Mouse (Mus musculus) small intestine, adult 2 months (tissue): Measurements from ENCODE around the gene Tst.

Experiments
- CTCF ChIP-seq: fragments of 200-500 bp; IDR thresholded peaks from 2 replicates; pipeline ENCODE4 v1.5.1; 2012; ENCODE audit warnings: low read depth, mild to moderate bottlenecking, control low read depth, inconsistent platforms, low read length, moderate library complexity, mixed read lengths; ENCODE audit not compliant: insufficient replicate concordance, insufficient read length; ENCODE audit errors: extremely low read depth
- POLR2A ChIP-seq: fragments of 200-500 bp; IDR thresholded peaks from 2 replicates; pipeline ENCODE4 v1.6.1; 2012; ENCODE audit warnings: low read depth, mild to moderate bottlenecking, control low read depth, inconsistent platforms, low read length, moderate library complexity

DNA sequence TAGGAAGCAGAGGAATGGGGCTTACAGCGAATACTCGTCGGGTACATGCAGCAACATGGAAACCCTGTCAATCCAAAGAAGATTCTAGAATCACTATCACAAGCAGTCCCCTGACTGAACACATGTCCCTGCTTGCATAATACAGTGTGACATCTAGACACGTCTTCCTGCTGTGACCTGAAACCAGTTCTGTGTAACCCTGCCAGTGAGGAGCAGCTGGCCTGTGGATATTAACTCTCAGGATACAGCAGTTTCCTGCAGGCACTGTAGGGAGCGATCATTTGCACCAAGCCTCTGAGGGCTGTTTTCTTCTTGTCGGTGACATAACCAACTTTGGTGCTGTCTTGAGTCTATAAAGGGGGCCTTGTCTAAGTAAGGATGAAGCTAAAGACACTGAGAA is 4.4 kb downstream of the Tst start:
- no peak for TF ChIP-seq POLR2A
- TF ChIP-seq CTCF: no peak
